Mouse (Mus musculus): ENCODE data around the gene Fbxl8.

GRCm38 (mm10) chr8:105270101-105270915 lies 5.9 kb downstream of the Fbxl8 start:
- TF ChIP-seq CTCF (IDR thresholded peaks at IDR 0.05; ENCODE audit: low read depth): no peak
- TF ChIP-seq EP300 (optimal IDR thresholded peaks at IDR 0.05): no peak
